Mouse (Mus musculus): ENCODE data around the gene Krt1. TPM values are rescaled to one million over a fixed set of nuclear protein-coding genes. Genes with fewer than 3 reads are reported as not detected.
A peak's percentile ranks its signal among the peaks of the same experiment; 100 is the strongest.

Gene Krt1
- polyA plus RNA-seq, 1 experiment from 2014 or later, result 14.7 TPM

DNA sequence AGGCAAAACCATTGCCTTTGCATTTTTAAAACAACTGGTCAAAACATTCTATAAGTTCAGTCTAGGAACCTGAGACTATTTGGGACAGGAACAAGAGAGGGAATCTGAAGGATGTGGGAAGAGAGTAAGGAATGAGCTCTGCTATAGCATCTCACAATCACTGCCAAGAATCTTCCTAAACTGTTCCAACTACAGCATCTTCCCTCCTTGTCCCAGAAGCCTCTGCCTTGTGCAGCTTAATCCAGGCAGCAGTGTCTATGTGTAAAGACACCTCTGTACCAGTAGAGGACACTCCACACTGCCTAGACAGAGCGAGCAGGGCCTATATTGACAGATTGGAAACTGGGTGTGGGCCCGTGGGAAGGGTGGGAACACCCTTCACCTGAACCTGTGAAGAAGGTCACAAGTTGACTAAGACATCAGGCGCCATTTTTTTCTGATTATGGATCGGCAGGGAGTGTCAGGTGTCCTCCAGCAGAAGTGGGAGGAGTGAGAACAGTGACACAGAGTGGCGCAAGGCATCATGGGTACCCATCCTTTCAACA lies 15.7 kb downstream of the Krt1 start:
- no peaks in the 10 kb centered on the region for H3K27me3 ChIP-seq (ENCODE audit: control insufficient read depth, insufficient read depth, low read depth, low read length)
- no peak overlapping the region for H3K4me3 ChIP-seq (ENCODE audit: low read depth, low read length)
- no peak overlapping the region for H3K9ac ChIP-seq (ENCODE audit: low read depth, low read length)
- no peaks in the 10 kb centered on the region for H3K9me3 ChIP-seq (replicated peaks; ENCODE audit: control insufficient read depth, low read length, poor library complexity, severe bottlenecking)
- WGBS, result 63% methylated on average over 5 of the region's 5 CpGs
- no peaks in the 10 kb centered on the region for H3K36me3 ChIP-seq (ENCODE audit: control insufficient read depth, insufficient read depth, low read length)
- no peak for ATAC-seq
- no peak overlapping the region for H3K4me2 ChIP-seq (ENCODE audit: low read length)
- H3K27ac ChIP-seq (ENCODE audit: low read length), result no peak overlapping the region
- H3K4me1 ChIP-seq (ENCODE audit: control insufficient read depth, insufficient read depth, low read length), result no peaks in the 10 kb centered on the region

DNA sequence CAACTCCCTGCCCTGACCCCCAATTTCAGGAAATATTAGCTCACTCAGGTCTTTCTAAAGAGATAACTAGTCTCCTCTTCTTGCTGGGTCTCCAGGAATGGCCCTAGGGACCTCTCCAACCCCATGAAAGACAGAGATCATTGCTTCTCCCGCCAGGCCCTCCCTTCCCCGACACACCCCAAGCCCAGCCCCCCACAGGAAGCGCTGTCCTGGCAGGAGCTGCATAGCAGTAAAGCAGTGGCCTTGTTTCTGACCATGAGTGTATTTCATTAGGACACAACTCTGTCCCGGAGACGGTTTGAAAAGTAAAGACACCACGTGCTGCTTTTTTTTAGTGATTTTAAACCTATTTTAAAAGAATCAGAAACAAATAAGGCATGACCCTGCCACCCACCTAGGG lies 17.5 kb downstream of the Krt1 start:
- H3K4me1 ChIP-seq (ENCODE audit: control insufficient read depth, insufficient read depth, low read length), result no peaks in the 10 kb centered on the region
- no peaks in the 10 kb centered on the region for H3K27me3 ChIP-seq (ENCODE audit: control insufficient read depth, insufficient read depth, low read depth, low read length)
- H3K9ac ChIP-seq (ENCODE audit: low read depth, low read length), result no peak overlapping the region
- no peaks in the 10 kb centered on the region for H3K36me3 ChIP-seq (ENCODE audit: control insufficient read depth, insufficient read depth, low read length)
- no peaks in the 10 kb centered on the region for H3K9me3 ChIP-seq (replicated peaks; ENCODE audit: control insufficient read depth, low read length, poor library complexity, severe bottlenecking)
- no peak overlapping the region for H3K4me2 ChIP-seq (ENCODE audit: low read length)
- H3K27ac ChIP-seq (ENCODE audit: low read length), result no peak overlapping the region
- H3K4me3 ChIP-seq (ENCODE audit: low read depth, low read length), result no peak overlapping the region
- WGBS, result 58% methylated on average over 6 of the region's 6 CpGs
- ATAC-seq, result no peak

DNA sequence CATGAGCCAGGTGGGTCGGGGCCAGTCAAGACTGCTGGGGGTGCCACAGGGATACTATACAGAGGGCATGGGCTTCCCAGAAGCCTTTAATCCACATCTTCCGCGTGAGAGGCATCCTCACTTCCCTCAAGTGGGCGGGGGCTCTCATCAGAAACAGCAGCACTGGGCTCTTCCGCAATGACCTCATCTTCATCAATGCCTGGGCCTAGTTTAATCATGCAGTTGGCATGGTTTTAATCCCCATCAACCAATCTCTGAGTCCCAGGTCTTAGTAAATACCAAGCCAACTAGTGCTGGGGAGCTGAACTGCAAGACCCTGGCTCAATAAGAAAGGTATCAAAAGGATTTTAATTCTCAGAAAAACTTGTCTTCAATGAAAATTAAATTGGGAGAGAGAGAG lies 21.2 kb downstream of the Krt1 start:
- no peak for ATAC-seq
- 70% methylated on average over 5 of the region's 5 CpGs for WGBS
- Histone ChIP-seq H3K9ac (ENCODE audit: low read depth, low read length) (no peak overlapping the region), H3K4me3 (ENCODE audit: low read depth, low read length) (no peak overlapping the region), H3K4me1 (ENCODE audit: control insufficient read depth, insufficient read depth, low read length) (no peaks in the 10 kb centered on the region), H3K36me3 (ENCODE audit: control insufficient read depth, insufficient read depth, low read length) (no peaks in the 10 kb centered on the region), H3K4me2 (ENCODE audit: low read length) (no peak overlapping the region), H3K27ac (ENCODE audit: low read length) (no peak overlapping the region), H3K9me3 (replicated peaks; ENCODE audit: control insufficient read depth, low read length, poor library complexity, severe bottlenecking) (no peaks in the 10 kb centered on the region), H3K27me3 (ENCODE audit: control insufficient read depth, insufficient read depth, low read depth, low read length) (no peaks in the 10 kb centered on the region)

DNA sequence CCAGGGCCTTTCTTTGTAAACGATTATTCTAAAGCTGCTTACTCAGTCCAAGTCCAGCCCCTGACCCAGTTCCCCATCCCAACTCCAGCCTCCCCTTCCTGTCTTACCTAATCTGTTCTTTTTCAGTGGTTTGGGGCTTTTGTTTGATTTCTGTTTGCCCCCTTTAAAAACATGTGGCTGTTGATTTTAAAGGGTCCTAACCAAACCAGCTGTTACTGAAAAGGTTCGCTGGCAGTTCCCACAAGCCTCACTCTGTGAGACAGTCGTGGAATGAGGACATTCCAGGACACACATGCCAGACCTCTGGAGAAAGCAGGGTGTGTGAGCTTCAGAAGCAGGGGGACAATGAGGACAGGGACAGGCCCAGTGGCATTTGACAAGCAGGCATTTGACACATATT lies 28.8 kb downstream of the Krt1 start:
- Histone ChIP-seq H3K27ac (ENCODE audit: low read length) (no peak overlapping the region), H3K27me3 (ENCODE audit: control insufficient read depth, insufficient read depth, low read depth, low read length) (no peaks in the 10 kb centered on the region), H3K36me3 (ENCODE audit: control insufficient read depth, insufficient read depth, low read length) (no peaks in the 10 kb centered on the region), H3K9ac (ENCODE audit: low read depth, low read length) (no peak overlapping the region), H3K4me3 (ENCODE audit: low read depth, low read length) (no peak overlapping the region), H3K4me2 (ENCODE audit: low read length) (no peak overlapping the region), H3K9me3 (replicated peaks; ENCODE audit: control insufficient read depth, low read length, poor library complexity, severe bottlenecking) (no peaks in the 10 kb centered on the region), H3K4me1 (ENCODE audit: control insufficient read depth, insufficient read depth, low read length) (no peaks in the 10 kb centered on the region)
- WGBS, result 28% methylated on average over 3 of the region's 3 CpGs
- ATAC-seq, result no peak

DNA sequence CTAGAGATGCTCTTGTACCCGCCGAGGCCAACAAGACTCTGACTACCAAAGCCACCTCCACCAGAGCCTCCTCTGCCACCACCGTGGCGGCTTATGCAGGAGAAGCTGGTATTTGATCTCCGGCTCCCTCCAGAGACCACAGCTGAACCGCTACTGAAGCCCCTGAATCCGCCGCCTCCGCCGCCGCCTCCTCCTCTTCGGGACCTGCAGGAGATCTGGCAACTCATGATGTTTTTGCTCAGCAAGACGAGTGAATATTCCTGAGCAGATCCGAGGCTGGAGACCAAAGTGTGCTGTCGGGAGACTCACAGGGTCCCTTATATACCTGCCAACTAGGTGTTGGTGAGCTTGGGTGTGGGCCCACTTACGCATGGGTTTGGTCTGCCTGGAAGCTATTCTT lies 32.7 kb downstream of the Krt1 start, which contains the start of gene Krt2:
TSS of gene Krt2 (minus strand) at position 295 of the 400 bp plus-strand sequence.
- 84% methylated on average over 16 of the region's 16 CpGs for WGBS
- Histone ChIP-seq H3K4me1 (ENCODE audit: control insufficient read depth, insufficient read depth, low read length) (no peaks in the 10 kb centered on the region), H3K4me2 (ENCODE audit: low read length) (no peak within 1 kb of the TSS), H3K27me3 (ENCODE audit: control insufficient read depth, insufficient read depth, low read depth, low read length) (no peaks in the 10 kb centered on the region), H3K27ac (ENCODE audit: low read length) (no peak within 1 kb of the TSS), H3K9ac (ENCODE audit: low read depth, low read length) (no peak within 1 kb of the TSS), H3K4me3 (ENCODE audit: low read depth, low read length) (no peak within 1 kb of the TSS), H3K9me3 (replicated peaks; ENCODE audit: control insufficient read depth, low read length, poor library complexity, severe bottlenecking) (no peaks in the 10 kb centered on the region), H3K36me3 (ENCODE audit: control insufficient read depth, insufficient read depth, low read length) (no peaks in the 10 kb centered on the region)
- ATAC-seq, result no peak

DNA sequence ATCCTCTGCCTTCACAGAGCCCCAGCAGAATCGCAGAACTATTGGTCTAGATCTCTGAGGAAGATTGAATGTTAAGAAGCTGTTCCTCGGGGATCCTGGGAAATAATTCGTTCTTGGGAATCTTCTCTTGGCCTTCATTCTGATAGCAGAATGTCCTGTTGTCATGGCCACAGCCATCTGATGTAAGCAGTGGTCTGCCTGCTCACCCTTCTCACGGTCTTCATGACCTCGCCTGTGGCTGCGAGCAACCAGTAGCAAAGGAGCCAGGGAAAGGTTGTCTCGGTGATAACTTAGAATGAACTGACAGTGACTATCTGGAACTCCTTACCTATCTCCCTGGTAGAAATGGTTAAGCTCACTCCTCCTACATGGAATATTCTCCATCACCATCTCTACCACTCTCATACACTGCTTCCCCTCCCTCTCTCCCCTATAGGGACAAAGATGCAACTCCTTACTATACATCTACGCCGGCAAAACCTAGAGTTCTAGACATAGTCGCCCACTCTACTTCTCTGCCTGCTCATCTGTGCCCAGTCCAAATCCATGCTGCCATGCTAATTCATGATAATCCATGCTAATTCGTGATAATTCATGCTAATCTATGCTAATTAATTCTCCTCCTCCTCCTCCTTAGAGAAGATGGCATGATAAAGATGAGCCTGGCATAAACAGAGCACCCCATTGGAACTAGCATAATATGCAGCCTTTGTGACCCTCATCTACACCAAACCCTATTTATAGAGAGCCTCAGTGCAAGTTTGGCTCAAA lies 47.4 kb downstream of the Krt1 start:
- Histone ChIP-seq H3K36me3 (ENCODE audit: control insufficient read depth, insufficient read depth, low read length) (no peaks in the 10 kb centered on the region), H3K4me2 (ENCODE audit: low read length) (no peak overlapping the region), H3K9me3 (replicated peaks; ENCODE audit: control insufficient read depth, low read length, poor library complexity, severe bottlenecking) (no peaks in the 10 kb centered on the region), H3K27ac (ENCODE audit: low read length) (no peak overlapping the region), H3K9ac (ENCODE audit: low read depth, low read length) (no peak overlapping the region), H3K4me3 (ENCODE audit: low read depth, low read length) (no peak overlapping the region), H3K27me3 (ENCODE audit: control insufficient read depth, insufficient read depth, low read depth, low read length) (no peaks in the 10 kb centered on the region), H3K4me1 (ENCODE audit: control insufficient read depth, insufficient read depth, low read length) (peaks cover 9% of the 10 kb centered on the region)
- ATAC-seq, result peak; percentile 60; the same call in 1 of the 2 replicates
- WGBS, result 57% methylated on average over 11 of the region's 11 CpGs

DNA sequence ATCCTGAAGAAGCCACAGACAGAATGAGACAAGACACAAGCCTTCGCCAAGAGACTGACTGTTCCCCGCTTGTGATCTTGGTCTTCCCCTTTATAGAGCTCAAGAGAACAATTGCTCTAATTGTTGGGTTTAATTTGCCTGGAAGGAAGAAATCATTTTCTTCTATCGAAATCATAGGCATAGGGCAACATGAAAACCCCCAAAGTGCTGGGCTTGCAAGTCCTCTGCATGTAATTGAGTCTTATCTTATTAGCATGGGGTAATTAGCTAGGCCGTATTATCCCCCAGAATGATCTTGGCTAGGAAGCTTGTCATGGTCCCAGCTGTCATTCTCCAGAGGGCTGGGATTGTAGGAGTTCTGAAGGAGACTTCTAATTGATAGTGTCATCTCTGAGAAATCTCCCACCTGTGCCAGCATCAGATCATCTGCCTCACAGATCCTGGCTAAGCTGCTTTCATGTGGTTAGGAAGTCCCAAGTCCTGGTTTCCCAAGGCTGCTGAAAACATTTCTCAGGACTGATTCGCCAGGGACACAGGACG lies 48.2 kb downstream of the Krt1 start, which contains the start of gene Krt73:
TSS of gene Krt73 (minus strand) at position 51 of the 540 bp plus-strand sequence.
- H3K9me3 ChIP-seq (replicated peaks; ENCODE audit: control insufficient read depth, low read length, poor library complexity, severe bottlenecking), result no peaks in the 10 kb centered on the region
- no peaks in the 10 kb centered on the region for H3K27me3 ChIP-seq (ENCODE audit: control insufficient read depth, insufficient read depth, low read depth, low read length)
- H3K9ac ChIP-seq (ENCODE audit: low read depth, low read length), result no peak within 1 kb of the TSS
- H3K27ac ChIP-seq (ENCODE audit: low read length), result peak within 1 kb of the TSS; percentile 34; the same call in 1 of the 2 replicates
- peaks cover 9% of the 10 kb centered on the region for H3K4me1 ChIP-seq (ENCODE audit: control insufficient read depth, insufficient read depth, low read length)
- no peak within 1 kb of the TSS for H3K4me2 ChIP-seq (ENCODE audit: low read length)
- H3K36me3 ChIP-seq (ENCODE audit: control insufficient read depth, insufficient read depth, low read length), result no peaks in the 10 kb centered on the region
- 55% methylated on average over 6 of the region's 6 CpGs for WGBS
- no peak within 1 kb of the TSS for H3K4me3 ChIP-seq (ENCODE audit: low read depth, low read length)
- ATAC-seq, result no peak
